Mouse (Mus musculus): ENCODE measurements at regions not wholly inside any gene's neighbourhood (a gene's known extent, or its start where the extent isn't known, plus 50 kb on each side); places are given as distances from the start of the nearest gene placed in this dataset.

GRCm38 (mm10) chr4:95463082-95463825 is 94.1 kb upstream of the Fggy start:
- Histone ChIP-seq H3K27ac (replicated peaks) (no peak overlapping the region), H3K36me3 (replicated peaks) (no peaks in the 10 kb centered on the region), H3K9me3 (no peaks in the 10 kb centered on the region), H3K4me1 (0 out of 2 replicates have a peak, but pooled peaks cover 6% of the 10 kb centered on the region), H3K27me3 (replicated peaks; ENCODE audit: low read depth, poor library complexity, severe bottlenecking) (no peaks in the 10 kb centered on the region), H3K4me3 (no peak overlapping the region)
- no peak for DNase-seq (ENCODE audit: low spot score)
- 84% methylated on average over 8 of the region's 8 CpGs for WGBS

GRCm38 (mm10) chr4:95466647-95467046 is 90.7 kb upstream of the Fggy start:
- DNase-seq (ENCODE audit: low spot score) = no peak
- H3K27me3 ChIP-seq (replicated peaks; ENCODE audit: low read depth, poor library complexity, severe bottlenecking) = no peaks in the 10 kb centered on the region
- 58% methylated on average over 2 of the region's 2 CpGs for WGBS
- no peaks in the 10 kb centered on the region for H3K9me3 ChIP-seq
- H3K27ac ChIP-seq (replicated peaks) = no peak overlapping the region
- no peaks in the 10 kb centered on the region for H3K36me3 ChIP-seq (replicated peaks)
- no peak overlapping the region for H3K4me3 ChIP-seq
- H3K4me1 ChIP-seq = 0 out of 2 replicates have a peak, but pooled peaks cover 6% of the 10 kb centered on the region

- no peak for DNase-seq (ENCODE audit: low spot score)
- no peak overlapping the region for H3K27ac ChIP-seq (replicated peaks)
- H3K4me3 ChIP-seq = no peak overlapping the region
- 85% methylated on average over 2 of the region's 2 CpGs for WGBS
- H3K36me3 ChIP-seq (replicated peaks) = no peaks in the 10 kb centered on the region
- H3K9me3 ChIP-seq = no peaks in the 10 kb centered on the region
- 0 out of 2 replicates have a peak, but pooled peaks cover 6% of the 10 kb centered on the region for H3K4me1 ChIP-seq
- H3K27me3 ChIP-seq (replicated peaks; ENCODE audit: low read depth, poor library complexity, severe bottlenecking) = no peaks in the 10 kb centered on the region
Observed at GRCm38 (mm10) chr4:95467526-95467925, 89.8 kb upstream of the Fggy start.

GRCm38 (mm10) chr4:95474726-95475406 is 82.4 kb upstream of the Fggy start:
- Histone ChIP-seq H3K4me1 (peaks cover 13% of the 10 kb centered on the region), H3K36me3 (replicated peaks) (no peaks in the 10 kb centered on the region), H3K27me3 (replicated peaks; ENCODE audit: low read depth, poor library complexity, severe bottlenecking) (no peaks in the 10 kb centered on the region), H3K27ac (replicated peaks) (no peak overlapping the region; the same call in 1 of the 2 replicates), H3K4me3 (no peak overlapping the region), H3K9me3 (no peaks in the 10 kb centered on the region)
- WGBS = 50% methylated on average over 5 of the region's 5 CpGs
- DNase-seq (ENCODE audit: low spot score) = no peak

GRCm38 (mm10) chr4:95476071-95476724 is 81.1 kb upstream of the Fggy start:
- H3K4me1 ChIP-seq = peaks cover 13% of the 10 kb centered on the region
- 0 out of 2 replicates have a peak overlapping the region, but pooled peaks have one; percentile 40 for H3K27ac ChIP-seq (replicated peaks)
- H3K4me3 ChIP-seq = no peak overlapping the region
- no peaks in the 10 kb centered on the region for H3K9me3 ChIP-seq
- H3K27me3 ChIP-seq (replicated peaks; ENCODE audit: low read depth, poor library complexity, severe bottlenecking) = no peaks in the 10 kb centered on the region
- no peak for DNase-seq (ENCODE audit: low spot score)
- 74% methylated on average over 12 of the region's 12 CpGs for WGBS
- no peaks in the 10 kb centered on the region for H3K36me3 ChIP-seq (replicated peaks)

GRCm38 (mm10) chr4:95483571-95483970 is 73.7 kb upstream of the Fggy start:
- H3K36me3 ChIP-seq (replicated peaks) = no peaks in the 10 kb centered on the region
- H3K27ac ChIP-seq (replicated peaks) = no peak overlapping the region
- WGBS = 55% methylated on average over 6 of the region's 6 CpGs
- no peaks in the 10 kb centered on the region for H3K27me3 ChIP-seq (replicated peaks; ENCODE audit: low read depth, poor library complexity, severe bottlenecking)
- no peak overlapping the region for H3K4me3 ChIP-seq
- peaks cover 16% of the 10 kb centered on the region for H3K4me1 ChIP-seq
- DNase-seq (ENCODE audit: low spot score) = no peak
- H3K9me3 ChIP-seq = no peaks in the 10 kb centered on the region

- Histone ChIP-seq H3K36me3 (replicated peaks) (no peaks in the 10 kb centered on the region), H3K4me1 (peaks cover 11% of the 10 kb centered on the region), H3K27me3 (replicated peaks; ENCODE audit: low read depth, poor library complexity, severe bottlenecking) (no peaks in the 10 kb centered on the region), H3K27ac (replicated peaks) (no peak overlapping the region), H3K9me3 (no peaks in the 10 kb centered on the region), H3K4me3 (no peak overlapping the region)
- 88% methylated on average over 7 of the region's 7 CpGs for WGBS
- DNase-seq (ENCODE audit: low spot score) = no peak
Observed at GRCm38 (mm10) chr4:95487323-95487722, 70.0 kb upstream of the Fggy start.

GRCm38 (mm10) chr4:95487969-95488368 is 69.3 kb upstream of the Fggy start:
- H3K27ac ChIP-seq (replicated peaks) = no peak overlapping the region
- H3K9me3 ChIP-seq = no peaks in the 10 kb centered on the region
- H3K27me3 ChIP-seq (replicated peaks; ENCODE audit: low read depth, poor library complexity, severe bottlenecking) = no peaks in the 10 kb centered on the region
- DNase-seq (ENCODE audit: low spot score) = no peak
- H3K4me1 ChIP-seq = peaks cover 11% of the 10 kb centered on the region
- no peak overlapping the region for H3K4me3 ChIP-seq
- no peaks in the 10 kb centered on the region for H3K36me3 ChIP-seq (replicated peaks)
- WGBS = 83% methylated on average over 1 of the region's 1 CpGs

- H3K4me3 ChIP-seq = no peak overlapping the region
- no peak for DNase-seq (ENCODE audit: low spot score)
- H3K27ac ChIP-seq (replicated peaks) = no peak overlapping the region
- WGBS = 72% methylated on average over 2 of the region's 2 CpGs
- H3K27me3 ChIP-seq (replicated peaks; ENCODE audit: low read depth, poor library complexity, severe bottlenecking) = no peaks in the 10 kb centered on the region
- no peaks in the 10 kb centered on the region for H3K36me3 ChIP-seq (replicated peaks)
- peaks cover 7% of the 10 kb centered on the region for H3K4me1 ChIP-seq
- H3K9me3 ChIP-seq = no peaks in the 10 kb centered on the region
Observed at GRCm38 (mm10) chr4:95489059-95489458, 68.2 kb upstream of the Fggy start.

GRCm38 (mm10) chr4:95500265-95500664 is 57.0 kb upstream of the Fggy start:
- Histone ChIP-seq H3K9me3 (no peaks in the 10 kb centered on the region), H3K4me1 (no peaks in the 10 kb centered on the region), H3K4me3 (no peak overlapping the region), H3K27ac (replicated peaks) (no peak overlapping the region), H3K36me3 (replicated peaks) (no peaks in the 10 kb centered on the region), H3K27me3 (replicated peaks; ENCODE audit: low read depth, poor library complexity, severe bottlenecking) (no peaks in the 10 kb centered on the region)
- WGBS = 91% methylated on average over 3 of the region's 3 CpGs
- DNase-seq (ENCODE audit: low spot score) = no peak

- Histone ChIP-seq H3K4me3 (no peak overlapping the region), H3K4me1 (no peaks in the 10 kb centered on the region), H3K36me3 (replicated peaks) (no peaks in the 10 kb centered on the region), H3K27me3 (replicated peaks; ENCODE audit: low read depth, poor library complexity, severe bottlenecking) (no peaks in the 10 kb centered on the region), H3K9me3 (no peaks in the 10 kb centered on the region), H3K27ac (replicated peaks) (no peak overlapping the region)
- 47% methylated on average over 2 of the region's 2 CpGs for WGBS
- DNase-seq (ENCODE audit: low spot score) = no peak
Observed at GRCm38 (mm10) chr4:95501164-95501563, 56.1 kb upstream of the Fggy start.

GRCm38 (mm10) chr4:95507141-95507945 is 50.0 kb upstream of the Fggy start:
- Histone ChIP-seq H3K4me3 (no peak overlapping the region), H3K9me3 (no peaks in the 10 kb centered on the region), H3K36me3 (replicated peaks) (no peaks in the 10 kb centered on the region), H3K4me1 (no peaks in the 10 kb centered on the region), H3K27me3 (replicated peaks; ENCODE audit: low read depth, poor library complexity, severe bottlenecking) (no peaks in the 10 kb centered on the region), H3K27ac (replicated peaks) (no peak overlapping the region)
- 87% methylated on average over 7 of the region's 7 CpGs for WGBS
- DNase-seq (ENCODE audit: low spot score) = no peak
